Mouse (Mus musculus) frontal cortex, adult 2 months (tissue): Measurements from ENCODE around the gene Cetn4. TPM values are rescaled to one million over a fixed set of nuclear protein-coding genes. Genes with fewer than 3 reads are reported as not detected.

ENCODE experiments used
- DNase-seq, 2 experiments: peaks; one replicate each; pipeline ENCODE4 v3.0.0; 2022; ENCODE audit warnings: low spot score in 1 of 2; ENCODE audit errors: extremely low spot score in 1 of 2
- polyA plus RNA-seq: library from polyadenylated mRNA; depleted of rRNA; stranded (reverse); fragments of >200 nt; gene quantifications from 2 replicates; pipeline ENCODE4 v1.2.3, GENCODE M21; 2012; rRNA removed

Cetn4 gene
- polyA plus RNA-seq = 12.0 and 12.2 TPM in 2 replicates

GRCm38 (mm10) chr3:37312370-37312941 is at the start of gene Cetn4, which contains the start of gene Bbs12:
Cetn4 (minus strand) TSS chr3:37312708.
Bbs12 (plus strand) TSS chr3:37312554.
- peak; percentile 89 to 99 for DNase-seq

- no peak for DNase-seq
Observed at GRCm38 (mm10) chr3:37360729-37361128, 48.2 kb upstream of the Cetn4 start.

- DNase-seq = no peak
Observed at GRCm38 (mm10) chr3:37354737-37355136, 42.2 kb upstream of the Cetn4 start.

- no peak for DNase-seq
Observed at GRCm38 (mm10) chr3:37353951-37354481, 41.5 kb upstream of the Cetn4 start.

- no peak for DNase-seq
Observed at GRCm38 (mm10) chr3:37350386-37350785, 37.9 kb upstream of the Cetn4 start.

- DNase-seq = no peak
Observed at GRCm38 (mm10) chr3:37349166-37349548, 36.6 kb upstream of the Cetn4 start.

- peak in 1 of 2 experiments; percentile 73 for DNase-seq
Observed at GRCm38 (mm10) chr3:37348221-37349165, 36.0 kb upstream of the Cetn4 start, which contains the start of gene Fgf2. Fgf2 (plus strand) TSS chr3:37348346.

GRCm38 (mm10) chr3:37347671-37348070 is 35.2 kb upstream of the Cetn4 start:
- no peak for DNase-seq

GRCm38 (mm10) chr3:37342811-37343210 is 30.3 kb upstream of the Cetn4 start:
- no peak for DNase-seq

GRCm38 (mm10) chr3:37341110-37341509 is 28.6 kb upstream of the Cetn4 start:
- DNase-seq = no peak

GRCm38 (mm10) chr3:37334053-37334452 is 21.5 kb upstream of the Cetn4 start:
- no peak for DNase-seq

- DNase-seq = no peak
Observed at GRCm38 (mm10) chr3:37331999-37332449, 19.5 kb upstream of the Cetn4 start.

GRCm38 (mm10) chr3:37329963-37330362 is 17.5 kb upstream of the Cetn4 start:
- DNase-seq = no peak

GRCm38 (mm10) chr3:37328489-37328888 is 16.0 kb upstream of the Cetn4 start:
- DNase-seq = no peak

GRCm38 (mm10) chr3:37326627-37327026 is 14.1 kb upstream of the Cetn4 start:
- no peak for DNase-seq

- no peak for DNase-seq
Observed at GRCm38 (mm10) chr3:37325317-37326112, 13.0 kb upstream of the Cetn4 start.

GRCm38 (mm10) chr3:37324310-37324709 is 11.8 kb upstream of the Cetn4 start:
- DNase-seq = peak in 1 of 2 experiments; percentile 39

GRCm38 (mm10) chr3:37316233-37316632 is 3.7 kb upstream of the Cetn4 start:
- no peak for DNase-seq

GRCm38 (mm10) chr3:37313371-37313770 is 863 bp upstream of the Cetn4 start:
- peak; percentile 61 to 76 for DNase-seq

GRCm38 (mm10) chr3:37311897-37312369 is 575 bp downstream of the Cetn4 start:
- peak in 1 of 2 experiments; percentile 11 for DNase-seq
